Mouse (Mus musculus): Measurements from ENCODE around the gene Pdss2. TPM values are rescaled to one million over a fixed set of nuclear protein-coding genes. Genes with fewer than 3 reads are reported as not detected.

The Pdss2 gene
- polyA plus RNA-seq, 1 experiment from 2014 or later: 8.0 TPM

- no peak overlapping the region for H3K9ac ChIP-seq (ENCODE audit: low read depth, low read length)
- H3K36me3 ChIP-seq (ENCODE audit: control insufficient read depth, insufficient read depth): no peaks in the 10 kb centered on the region
- no peak for TF ChIP-seq CTCF (IDR thresholded peaks at IDR 0.05; ENCODE audit: low read depth)
- ATAC-seq: no peak
- peaks cover 7% of the 10 kb centered on the region; the same call in 1 of the 2 replicates for H3K4me1 ChIP-seq (replicated peaks; ENCODE audit: control insufficient read depth, insufficient read depth, low read length)
- WGBS: 31% methylated on average over 7 of the region's 7 CpGs
- H3K27me3 ChIP-seq (replicated peaks; ENCODE audit: control insufficient read depth, insufficient read depth, low read length): no peaks in the 10 kb centered on the region
- no peak overlapping the region for H3K27ac ChIP-seq (ENCODE audit: low read depth, low read length)
- H3K4me2 ChIP-seq (replicated peaks; ENCODE audit: low read depth): peak overlapping the region; percentile 13; the same call in 1 of the 2 replicates
- no peaks in the 10 kb centered on the region for H3K9me3 ChIP-seq (ENCODE audit: control insufficient read depth)
- no peak overlapping the region for H3K4me3 ChIP-seq (ENCODE audit: low read depth, low read length)
Observed at GRCm38 (mm10) chr10:43439492-43439941, 218.2 kb downstream of the Pdss2 start.

- WGBS: 40% methylated on average over 13 of the region's 13 CpGs
- Histone ChIP-seq H3K27ac (ENCODE audit: low read depth, low read length) (no peak overlapping the region; the same call in 1 of the 2 replicates), H3K9me3 (ENCODE audit: control insufficient read depth) (no peaks in the 10 kb centered on the region)
Observed at GRCm38 (mm10) chr10:43440050-43440449, 218.8 kb downstream of the Pdss2 start.

GRCm38 (mm10) chr10:43440981-43441740, 219.9 kb downstream of the Pdss2 start:
- H3K27ac ChIP-seq (ENCODE audit: low read depth, low read length): peak overlapping the region; percentile 63
- TF ChIP-seq CTCF (IDR thresholded peaks at IDR 0.05; ENCODE audit: low read depth): 0 out of 2 replicates have a peak, but pooled peaks have one; percentile 11

More at GRCm38 (mm10) chr10:43440050-43440449, 218.8 kb downstream of the Pdss2 start:
- H3K4me1 ChIP-seq (replicated peaks; ENCODE audit: control insufficient read depth, insufficient read depth, low read length): peaks cover 7% of the 10 kb centered on the region; the same call in 1 of the 2 replicates
- H3K4me2 ChIP-seq (replicated peaks; ENCODE audit: low read depth): peak overlapping the region; percentile 13
- H3K9ac ChIP-seq (ENCODE audit: low read depth, low read length): no peak overlapping the region
- no peak overlapping the region for H3K4me3 ChIP-seq (ENCODE audit: low read depth, low read length)
- H3K27me3 ChIP-seq (replicated peaks; ENCODE audit: control insufficient read depth, insufficient read depth, low read length): no peaks in the 10 kb centered on the region
- ATAC-seq: peak; percentile 27; the same call in 1 of the 2 replicates
- H3K36me3 ChIP-seq (ENCODE audit: control insufficient read depth, insufficient read depth): no peaks in the 10 kb centered on the region
- no peak for TF ChIP-seq CTCF (IDR thresholded peaks at IDR 0.05; ENCODE audit: low read depth)

GRCm38 (mm10) chr10:43448656-43449055, 227.4 kb downstream of the Pdss2 start:
- ATAC-seq: peak; percentile 67
- H3K27me3 ChIP-seq (replicated peaks; ENCODE audit: control insufficient read depth, insufficient read depth, low read length): no peaks in the 10 kb centered on the region
- no peaks in the 10 kb centered on the region for H3K4me1 ChIP-seq (replicated peaks; ENCODE audit: control insufficient read depth, insufficient read depth, low read length)
- whole genome bisulfite sequencing: 65% methylated on average over 3 of the region's 3 CpGs
- no peaks in the 10 kb centered on the region for H3K36me3 ChIP-seq (ENCODE audit: control insufficient read depth, insufficient read depth)
- H3K4me2 ChIP-seq (replicated peaks; ENCODE audit: low read depth): no peak overlapping the region
- H3K9ac ChIP-seq (ENCODE audit: low read depth, low read length): no peak overlapping the region
- H3K9me3 ChIP-seq (ENCODE audit: control insufficient read depth): no peaks in the 10 kb centered on the region
- no peak overlapping the region for H3K4me3 ChIP-seq (ENCODE audit: low read depth, low read length)
- no peak overlapping the region for H3K27ac ChIP-seq (ENCODE audit: low read depth, low read length)
- TF ChIP-seq CTCF (IDR thresholded peaks at IDR 0.05; ENCODE audit: low read depth): no peak

More at GRCm38 (mm10) chr10:43440981-43441740, 219.9 kb downstream of the Pdss2 start:
- peak overlapping the region; percentile 24; the same call in 1 of the 2 replicates for H3K4me2 ChIP-seq (replicated peaks; ENCODE audit: low read depth)
- ATAC-seq: peak; percentile 90
- H3K36me3 ChIP-seq (ENCODE audit: control insufficient read depth, insufficient read depth): no peaks in the 10 kb centered on the region
- no peak overlapping the region for H3K4me3 ChIP-seq (ENCODE audit: low read depth, low read length)
- no peak overlapping the region for H3K9ac ChIP-seq (ENCODE audit: low read depth, low read length)
- no peaks in the 10 kb centered on the region for H3K27me3 ChIP-seq (replicated peaks; ENCODE audit: control insufficient read depth, insufficient read depth, low read length)
- peaks cover 7% of the 10 kb centered on the region; the same call in 1 of the 2 replicates for H3K4me1 ChIP-seq (replicated peaks; ENCODE audit: control insufficient read depth, insufficient read depth, low read length)
- H3K9me3 ChIP-seq (ENCODE audit: control insufficient read depth): no peaks in the 10 kb centered on the region
- WGBS: 36% methylated on average over 15 of the region's 15 CpGs

GRCm38 (mm10) chr10:43451848-43452662, 230.8 kb downstream of the Pdss2 start:
- peak; percentile 62 for ATAC-seq
- 0 out of 2 replicates have a peak overlapping the region, but pooled peaks have one; percentile 16 for H3K4me3 ChIP-seq (ENCODE audit: low read depth, low read length)
- H3K9me3 ChIP-seq (ENCODE audit: control insufficient read depth): no peaks in the 10 kb centered on the region
- no peak overlapping the region for H3K27ac ChIP-seq (ENCODE audit: low read depth, low read length)
- H3K4me1 ChIP-seq (replicated peaks; ENCODE audit: control insufficient read depth, insufficient read depth, low read length): no peaks in the 10 kb centered on the region
- H3K9ac ChIP-seq (ENCODE audit: low read depth, low read length): no peak overlapping the region
- H3K4me2 ChIP-seq (replicated peaks; ENCODE audit: low read depth): peak overlapping the region; percentile 54
- peak; percentile 88 for TF ChIP-seq CTCF (IDR thresholded peaks at IDR 0.05; ENCODE audit: low read depth)
- no peaks in the 10 kb centered on the region for H3K27me3 ChIP-seq (replicated peaks; ENCODE audit: control insufficient read depth, insufficient read depth, low read length)
- WGBS: 23% methylated on average over 16 of the region's 16 CpGs
- no peaks in the 10 kb centered on the region for H3K36me3 ChIP-seq (ENCODE audit: control insufficient read depth, insufficient read depth)

- H3K36me3 ChIP-seq (ENCODE audit: control insufficient read depth, insufficient read depth): no peaks in the 10 kb centered on the region
- no peak overlapping the region for H3K27ac ChIP-seq (ENCODE audit: low read depth, low read length)
- H3K4me3 ChIP-seq (ENCODE audit: low read depth, low read length): no peak overlapping the region
- no peaks in the 10 kb centered on the region for H3K4me1 ChIP-seq (replicated peaks; ENCODE audit: control insufficient read depth, insufficient read depth, low read length)
- peak overlapping the region; percentile 54 for H3K4me2 ChIP-seq (replicated peaks; ENCODE audit: low read depth)
- no peak overlapping the region for H3K9ac ChIP-seq (ENCODE audit: low read depth, low read length)
- 17% methylated on average over 5 of the region's 5 CpGs for WGBS
- no peaks in the 10 kb centered on the region for H3K27me3 ChIP-seq (replicated peaks; ENCODE audit: control insufficient read depth, insufficient read depth, low read length)
- ATAC-seq: no peak
- 0 out of 2 replicates have a peak, but pooled peaks cover 2% of the 10 kb centered on the region for H3K9me3 ChIP-seq (ENCODE audit: control insufficient read depth)
- no peak for TF ChIP-seq CTCF (IDR thresholded peaks at IDR 0.05; ENCODE audit: low read depth)
Observed at GRCm38 (mm10) chr10:43452663-43452996, 231.3 kb downstream of the Pdss2 start.

Data from intestine, postnatal 0 days (tissue).